Mouse (Mus musculus) 3T3-L1 (cell line): ENCODE data around the gene Kirrel3.

Experiments used
- DNase-seq: peaks from one replicate; pipeline ENCODE4 v3.0.0-alpha.2; 2015; ENCODE audit warnings: low read depth, low spot score

Gene Kirrel3

DNA sequence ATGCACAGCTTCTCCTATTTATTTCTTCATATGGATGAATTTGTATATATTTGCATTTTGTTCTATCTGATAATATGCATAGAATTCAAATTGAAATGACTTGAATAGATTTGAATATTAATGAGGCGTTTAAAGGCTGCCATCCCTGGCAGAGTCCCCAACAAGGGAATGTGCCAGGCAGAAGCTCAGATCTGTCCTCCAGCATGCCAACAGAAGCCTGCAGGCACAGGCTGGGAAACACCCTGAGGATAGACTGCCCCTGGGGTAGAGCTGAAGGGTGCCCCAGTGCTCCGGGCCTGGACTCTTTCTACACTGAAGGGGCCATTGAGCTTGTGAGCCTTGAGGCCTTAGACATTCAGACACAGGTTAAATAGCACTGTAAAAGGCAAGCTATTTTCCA lies 21.5 kb downstream of the Kirrel3 start:
- no peak for DNase-seq

DNA sequence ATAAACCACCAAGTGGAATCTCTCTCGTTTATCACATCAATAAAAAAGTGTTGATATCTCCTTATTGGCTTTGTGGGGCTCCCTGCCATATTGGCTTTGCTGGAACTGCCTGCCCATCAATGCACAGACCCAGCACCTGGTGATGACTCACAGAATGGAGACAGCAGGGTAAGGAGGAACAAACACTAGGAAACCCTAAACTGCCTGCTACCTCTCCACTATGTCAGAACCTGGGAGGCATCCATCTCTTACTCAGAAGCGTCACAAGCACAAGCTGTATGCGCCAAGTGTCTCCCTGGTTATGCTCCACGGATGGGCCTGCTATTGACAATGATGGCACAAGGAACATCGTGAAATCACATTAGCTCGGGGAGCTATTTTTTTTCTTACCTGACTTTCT lies 33.2 kb downstream of the Kirrel3 start:
- no peak for DNase-seq

DNA sequence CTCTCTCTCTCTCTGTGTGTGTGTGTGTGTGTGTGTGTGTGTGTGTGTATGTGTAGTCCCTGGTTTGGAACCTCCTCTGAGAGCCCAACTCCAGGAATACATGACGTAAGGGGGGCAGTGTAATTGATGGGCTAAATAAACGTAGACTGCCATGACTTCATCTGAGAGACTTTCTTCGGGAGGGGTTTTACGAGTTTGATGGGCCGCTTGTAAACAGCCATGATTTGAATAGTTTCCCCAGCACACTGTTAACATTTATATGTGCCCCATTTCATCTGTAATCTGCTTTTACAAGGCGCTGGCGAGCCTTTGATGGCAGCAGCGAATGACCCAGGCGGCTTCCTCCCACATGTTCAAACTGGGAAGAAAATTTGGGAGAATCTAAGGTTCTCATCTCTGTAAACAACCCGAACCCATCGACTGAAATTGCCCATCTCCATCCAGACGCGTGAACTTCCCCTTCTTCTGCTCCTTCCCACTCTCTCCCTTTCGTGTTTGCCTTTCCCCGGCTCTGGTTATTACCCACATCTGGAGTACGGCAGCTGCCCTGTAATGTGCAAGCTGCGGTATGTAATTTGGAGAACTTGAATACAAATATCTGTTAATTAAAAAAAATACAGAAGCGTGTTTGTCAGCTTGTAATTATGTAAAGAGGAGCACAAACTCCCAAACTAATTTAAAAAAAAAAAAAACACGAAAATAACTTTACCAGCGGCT lies 34.7 kb downstream of the Kirrel3 start:
- no peak for DNase-seq

DNA sequence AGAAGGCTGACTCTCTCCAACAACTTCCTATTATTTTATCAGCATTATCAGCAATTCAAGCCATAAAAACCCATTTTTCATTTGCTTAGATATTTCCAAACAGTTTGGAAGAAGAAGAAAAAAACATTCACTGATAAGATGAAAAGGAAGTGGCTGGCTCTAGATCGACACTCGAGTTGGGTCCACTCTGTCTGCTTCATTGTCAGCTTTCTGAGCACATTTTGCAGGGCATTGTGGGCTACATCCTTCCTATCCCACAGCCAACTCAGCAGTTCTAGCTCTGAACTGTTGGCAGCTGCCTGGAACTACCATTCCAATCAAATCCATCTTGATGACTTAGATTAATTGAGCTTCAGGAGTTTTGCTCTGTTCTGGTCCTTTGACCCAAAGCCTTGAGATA lies 40.0 kb downstream of the Kirrel3 start:
- DNase-seq = no peak

DNA sequence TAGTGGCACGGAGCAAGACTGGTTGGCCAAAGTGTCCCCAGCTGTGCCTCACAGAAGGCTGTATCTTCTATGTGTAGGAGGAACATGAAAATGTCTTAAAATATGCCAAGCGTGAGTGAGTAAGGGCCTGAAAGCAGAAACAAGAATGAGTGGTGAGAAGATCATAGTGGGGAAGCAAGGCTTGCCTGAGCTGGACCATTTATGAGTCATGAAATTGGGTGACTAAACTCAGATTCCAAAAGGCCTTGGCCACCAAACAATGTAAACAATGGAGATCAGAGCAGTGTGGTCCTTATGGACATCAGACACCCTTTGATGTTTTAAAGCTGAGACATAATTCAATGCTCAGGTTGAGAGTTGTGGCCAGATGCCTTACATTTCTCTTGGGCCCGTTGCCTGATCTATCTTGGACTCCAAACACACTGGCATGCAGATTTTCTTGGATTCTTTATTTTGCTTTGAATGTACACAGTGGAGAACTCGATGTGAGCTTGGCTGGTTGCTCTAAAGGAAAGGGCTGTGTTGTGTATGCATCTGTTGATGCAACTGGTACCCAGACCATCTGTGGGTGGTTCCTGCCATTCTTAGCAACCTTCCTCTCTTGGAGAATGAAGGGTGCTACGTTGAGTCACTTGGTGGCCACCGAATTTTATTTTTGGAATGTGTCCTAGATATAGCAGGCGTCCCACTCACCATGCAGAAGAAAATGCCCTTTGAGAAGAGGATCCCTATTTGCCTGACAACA lies 53.1 kb downstream of the Kirrel3 start:
- peak; percentile 69 for DNase-seq

DNA sequence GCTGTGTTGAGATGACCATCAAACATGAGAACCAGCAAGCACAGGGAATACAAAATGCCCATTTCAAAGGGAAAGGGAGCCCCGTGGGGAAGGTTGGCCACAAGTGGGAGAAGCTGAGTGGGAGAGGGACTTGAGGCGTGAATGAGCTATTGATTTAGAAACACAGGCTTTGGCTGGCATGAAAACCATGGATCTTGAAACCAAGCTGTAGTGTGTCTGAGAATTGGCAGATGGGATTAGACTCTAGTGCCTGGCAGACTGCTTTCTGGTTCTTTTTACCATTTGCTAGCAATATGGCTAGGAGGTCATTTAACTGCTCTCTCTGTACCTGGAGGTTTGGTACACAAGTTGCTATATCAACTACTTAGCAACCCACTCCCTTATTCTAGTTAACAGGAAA lies 56.2 kb downstream of the Kirrel3 start:
- no peak for DNase-seq

DNA sequence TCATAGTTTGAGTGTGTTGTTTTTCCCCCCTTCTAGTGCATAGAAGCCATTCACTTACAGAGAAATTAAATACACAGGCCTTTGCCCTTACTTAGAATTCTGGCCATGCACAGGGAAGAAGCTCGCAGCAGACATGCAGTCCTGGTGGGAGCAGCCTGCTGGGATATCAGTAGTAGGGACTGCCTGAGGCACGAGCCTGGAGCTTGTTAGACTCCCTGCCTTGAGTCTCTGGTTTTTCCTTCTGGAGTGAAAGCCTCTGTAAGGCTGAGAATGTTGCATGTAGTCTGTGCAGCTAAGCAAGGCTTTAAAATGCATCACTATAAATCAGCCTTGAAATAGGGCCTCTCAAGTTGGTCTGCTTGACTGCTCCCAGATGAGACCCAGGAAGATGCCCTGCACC lies 70.0 kb downstream of the Kirrel3 start:
- no peak for DNase-seq

DNA sequence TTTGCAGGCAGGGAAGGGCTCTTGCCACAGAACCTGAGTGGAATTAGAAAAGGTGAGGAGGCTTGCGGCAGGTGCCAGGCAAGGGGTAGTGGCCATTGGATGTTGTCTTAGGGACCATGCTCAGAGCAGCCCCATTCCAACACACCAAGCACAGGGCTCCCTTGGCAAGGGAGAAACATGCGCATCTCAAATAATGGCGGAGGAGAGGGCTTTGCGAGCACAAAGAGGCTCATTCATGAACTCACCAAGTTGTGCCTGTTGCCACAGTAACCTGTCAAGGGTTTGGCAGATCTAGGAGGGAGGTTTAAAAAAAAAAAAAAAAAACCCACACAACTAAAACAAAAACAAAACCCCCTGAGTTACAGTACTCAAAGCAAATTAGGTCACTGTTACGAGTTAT lies 72.2 kb downstream of the Kirrel3 start:
- no peak for DNase-seq

DNA sequence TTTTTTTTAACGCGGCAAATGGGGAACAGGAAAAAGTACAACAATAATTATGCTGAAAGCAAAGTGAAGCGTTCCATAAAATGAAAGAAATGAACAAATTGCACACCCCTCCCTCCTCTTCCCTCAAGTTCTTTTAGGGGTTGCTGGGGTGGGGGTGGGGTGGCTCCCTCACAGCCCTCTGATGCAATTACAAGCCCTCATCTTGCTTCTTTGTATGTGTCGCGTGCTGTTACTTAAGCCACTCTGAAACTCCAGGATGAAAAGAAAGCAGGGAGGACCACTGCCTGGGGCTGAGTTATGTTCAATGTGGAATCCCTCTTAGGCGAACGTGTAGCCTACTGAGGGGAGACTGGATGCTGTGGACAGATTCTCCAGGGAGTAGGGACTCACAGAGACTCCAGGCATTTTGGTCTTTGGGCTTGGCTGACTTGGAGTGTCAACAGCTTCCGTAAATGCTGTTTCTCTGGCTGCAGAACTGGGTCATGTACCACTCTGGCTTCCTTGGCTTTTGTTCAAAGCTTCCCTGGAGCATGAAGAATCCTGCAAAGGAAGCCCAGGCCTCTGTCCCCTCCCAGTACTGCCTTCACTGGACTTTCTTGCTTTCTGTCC lies 72.7 kb downstream of the Kirrel3 start:
- no peak for DNase-seq

DNA sequence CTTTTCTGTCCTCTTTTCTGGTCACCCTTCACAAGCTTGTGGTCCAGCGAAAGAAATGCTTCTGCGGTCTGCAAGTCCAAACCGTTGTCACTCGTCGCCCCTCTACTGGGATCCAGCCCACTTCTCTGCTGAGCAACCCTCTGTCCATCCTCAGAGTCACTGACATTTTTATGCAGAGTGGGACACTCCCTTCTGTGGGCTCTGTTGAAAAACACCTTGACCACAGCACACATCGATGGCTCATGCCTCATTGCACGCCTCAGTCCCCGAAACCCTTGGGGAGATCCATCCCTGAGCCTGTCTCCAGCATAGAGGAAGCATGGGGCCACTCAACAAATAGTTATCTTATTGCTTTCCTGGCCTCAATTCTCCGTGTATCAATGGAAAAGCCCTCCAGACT lies 73.4 kb downstream of the Kirrel3 start:
- DNase-seq = no peak

DNA sequence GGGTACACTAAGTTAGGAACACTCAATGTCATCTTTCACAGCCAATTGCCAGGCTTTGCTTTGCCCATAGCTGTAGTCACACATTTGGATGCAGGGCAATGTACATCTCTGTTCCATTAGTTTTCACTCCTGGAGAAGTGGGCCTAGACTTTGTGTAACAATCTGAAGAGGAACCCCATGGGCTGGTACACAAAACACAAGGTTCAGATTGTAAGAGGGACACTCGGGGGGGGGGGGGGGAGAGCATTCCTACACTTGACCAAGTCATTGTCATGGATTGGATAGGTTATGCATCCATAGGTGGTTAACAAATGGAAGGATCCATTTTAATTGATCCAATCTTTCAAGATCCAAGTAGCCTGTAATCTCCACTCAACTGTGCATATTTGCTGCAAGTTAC lies 75.6 kb downstream of the Kirrel3 start:
- DNase-seq = no peak

DNA sequence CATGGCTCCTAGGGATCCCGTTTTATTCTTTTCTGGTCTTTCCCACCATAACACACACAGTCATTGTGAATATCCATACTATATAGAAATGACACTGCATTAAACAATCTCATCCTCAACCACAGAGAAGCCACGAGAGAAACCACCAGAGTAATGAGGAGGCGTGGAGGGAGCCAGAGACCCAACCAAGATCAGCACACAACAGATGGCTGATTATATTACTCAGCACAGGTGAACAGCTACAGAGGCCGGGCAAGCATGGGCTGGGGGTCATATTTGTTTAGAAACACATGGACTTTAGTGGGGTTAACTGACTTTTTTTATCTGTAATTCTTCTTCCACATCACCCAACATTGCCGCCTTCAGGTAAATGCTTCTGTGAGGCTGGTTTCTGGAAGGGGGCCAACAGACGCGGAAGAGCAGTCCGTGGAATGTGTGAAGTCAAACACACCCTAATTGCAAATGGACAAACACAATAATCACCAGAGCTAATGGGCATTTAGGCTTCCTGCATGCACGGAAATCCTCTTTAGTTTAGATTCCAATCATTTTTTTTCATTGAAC lies 76.8 kb downstream of the Kirrel3 start:
- DNase-seq = no peak

DNA sequence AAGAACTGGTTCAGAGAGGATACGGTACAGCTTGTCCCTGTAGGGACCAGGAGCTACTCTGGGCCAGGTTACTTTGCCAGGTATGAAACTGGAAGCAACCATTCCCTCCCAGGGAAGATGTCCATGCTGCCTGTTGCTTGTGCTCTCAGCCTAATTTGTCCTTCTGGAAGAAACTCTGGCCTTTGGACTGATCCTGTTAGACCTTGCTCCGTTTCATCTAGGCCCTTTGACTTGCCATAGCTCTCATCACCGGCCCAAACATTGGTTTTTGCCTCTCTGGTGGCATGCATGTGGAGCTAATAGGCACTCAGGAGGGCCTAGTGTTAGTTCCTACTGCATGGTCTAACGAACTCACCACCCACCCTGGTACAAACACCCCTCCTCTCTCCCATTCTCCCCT lies 88.2 kb downstream of the Kirrel3 start:
- no peak for DNase-seq

DNA sequence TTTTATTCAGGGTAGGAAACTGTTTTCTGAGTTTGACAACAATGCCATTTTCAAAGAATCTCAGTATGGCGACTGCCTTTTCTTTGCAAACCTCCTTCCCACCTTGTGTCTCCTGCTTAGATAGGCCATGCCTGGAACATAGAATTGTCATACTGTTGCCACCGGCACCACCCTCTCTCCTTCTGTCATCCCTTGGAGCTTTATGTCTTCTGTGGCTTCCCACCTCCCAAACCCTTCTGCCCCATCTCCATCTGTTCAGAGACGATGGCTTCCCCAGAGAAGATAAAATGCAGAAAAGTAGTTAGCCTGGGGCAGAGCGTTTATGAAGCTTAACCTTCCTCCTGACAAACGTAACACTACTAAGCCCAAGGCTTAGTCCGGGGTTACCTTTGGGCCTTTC lies 88.9 kb downstream of the Kirrel3 start:
- no peak for DNase-seq

DNA sequence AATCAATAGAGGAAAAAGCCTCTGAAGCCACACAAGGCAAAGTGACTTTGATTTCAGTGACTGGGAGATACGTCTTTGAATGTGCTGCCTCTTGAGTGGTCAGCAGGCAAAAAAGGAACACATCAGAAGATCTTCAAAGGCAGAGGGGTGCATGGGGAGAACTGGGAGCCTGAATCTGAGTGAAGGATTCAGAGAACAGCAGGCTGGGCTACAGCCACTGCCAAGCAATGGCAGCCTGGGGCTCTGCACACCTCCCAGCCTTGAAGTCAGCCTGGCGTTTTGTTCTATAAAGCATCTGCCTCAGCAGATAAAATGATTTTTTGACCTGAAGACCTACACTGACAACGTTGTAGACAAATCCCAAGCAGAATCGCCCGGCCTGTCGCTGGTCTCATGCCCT lies 93.5 kb downstream of the Kirrel3 start:
- no peak for DNase-seq

DNA sequence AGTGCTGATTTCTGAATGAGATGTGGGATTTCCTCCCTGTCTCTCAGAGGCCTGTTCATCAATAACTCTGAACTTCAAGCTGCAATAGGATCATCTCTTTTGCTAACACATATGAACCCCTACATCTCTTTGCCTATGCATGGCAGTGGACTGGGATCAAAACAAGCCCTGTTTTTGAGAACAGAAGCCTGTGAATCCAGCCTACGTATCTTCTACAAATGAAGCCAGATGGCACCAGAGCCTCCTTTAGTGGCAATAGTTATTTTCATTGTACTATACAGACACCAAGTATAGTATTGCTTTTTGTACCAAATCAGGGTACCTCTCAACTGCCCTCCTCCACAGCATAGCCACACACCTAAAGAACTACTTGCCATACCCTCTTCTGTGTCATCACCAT lies 94.4 kb downstream of the Kirrel3 start:
- DNase-seq = no peak

DNA sequence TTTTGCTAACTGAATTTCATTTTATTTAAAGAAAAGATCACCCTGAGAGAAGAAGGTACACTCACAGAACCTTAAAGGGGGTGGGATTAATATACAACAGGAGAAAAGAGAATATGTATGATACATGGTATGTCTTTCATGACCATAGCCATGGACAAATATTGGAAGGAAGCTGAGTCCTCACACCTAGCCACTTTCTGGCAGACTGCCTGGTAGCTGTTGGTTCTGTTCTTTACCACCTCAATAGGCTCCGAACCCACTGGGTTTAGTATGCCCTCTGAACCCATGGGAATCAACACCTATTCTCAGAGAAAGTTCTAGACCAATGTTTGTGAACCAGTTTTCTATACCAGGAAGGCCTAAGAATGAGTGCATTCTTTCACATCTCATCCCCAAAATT lies 96.8 kb downstream of the Kirrel3 start:
- DNase-seq = no peak

DNA sequence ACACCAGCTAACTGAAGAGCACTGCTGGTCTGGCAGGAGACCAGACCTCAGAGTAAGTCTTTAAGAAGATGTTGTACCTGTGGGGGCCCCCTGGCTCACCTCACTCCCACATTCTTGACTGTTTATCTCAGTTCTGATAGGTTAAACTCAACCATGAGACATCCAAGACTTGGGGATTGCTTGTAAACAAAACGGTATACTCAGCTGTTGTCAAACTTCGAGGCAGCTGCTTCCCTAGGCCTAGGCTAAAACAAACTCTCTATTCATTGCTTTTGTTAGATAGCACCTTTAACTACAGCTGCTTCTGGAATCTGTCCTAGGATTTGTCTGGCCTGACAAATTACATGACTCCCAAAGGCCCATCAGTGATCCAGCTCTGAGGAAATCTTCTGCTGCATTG lies 99.8 kb downstream of the Kirrel3 start:
- DNase-seq = no peak

DNA sequence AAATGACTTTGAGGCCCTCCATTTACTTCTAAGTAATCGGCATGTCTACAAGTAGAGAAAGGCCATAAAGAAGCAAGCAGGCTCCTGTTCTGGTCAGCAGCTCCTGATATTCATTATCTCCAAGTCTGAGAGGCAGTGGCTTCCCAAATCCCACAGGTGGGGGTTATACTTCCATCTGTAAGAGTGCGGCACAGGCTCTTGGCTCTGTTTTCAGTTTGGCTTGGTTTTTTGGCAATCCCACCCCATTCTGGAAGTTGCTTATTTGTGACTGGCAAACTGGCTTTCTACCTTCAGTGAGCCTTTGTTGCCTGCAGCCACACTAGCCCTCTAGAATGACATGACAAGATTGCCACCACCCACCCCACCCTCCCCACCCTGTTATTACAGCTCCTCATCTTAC lies 100.4 kb downstream of the Kirrel3 start:
- no peak for DNase-seq

DNA sequence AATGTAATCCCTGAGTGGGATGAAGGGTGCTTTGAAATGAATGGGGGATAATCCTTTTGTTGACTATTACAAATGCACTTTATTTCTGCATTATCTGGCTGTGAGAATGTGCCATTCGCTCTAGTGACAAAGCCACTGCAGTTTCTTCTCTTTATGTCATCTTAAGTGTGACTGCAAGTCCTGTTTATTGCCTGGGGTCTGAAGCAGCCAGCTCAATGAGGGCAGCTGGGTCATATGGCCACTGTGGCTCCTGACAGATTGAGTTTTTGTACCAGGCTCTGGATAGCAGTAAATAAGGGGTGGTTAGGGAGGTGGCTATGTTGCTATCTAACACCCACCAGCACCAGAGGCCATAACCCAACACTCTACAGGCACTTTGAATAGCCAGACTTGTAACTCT lies 104.1 kb downstream of the Kirrel3 start:
- DNase-seq = no peak

DNA sequence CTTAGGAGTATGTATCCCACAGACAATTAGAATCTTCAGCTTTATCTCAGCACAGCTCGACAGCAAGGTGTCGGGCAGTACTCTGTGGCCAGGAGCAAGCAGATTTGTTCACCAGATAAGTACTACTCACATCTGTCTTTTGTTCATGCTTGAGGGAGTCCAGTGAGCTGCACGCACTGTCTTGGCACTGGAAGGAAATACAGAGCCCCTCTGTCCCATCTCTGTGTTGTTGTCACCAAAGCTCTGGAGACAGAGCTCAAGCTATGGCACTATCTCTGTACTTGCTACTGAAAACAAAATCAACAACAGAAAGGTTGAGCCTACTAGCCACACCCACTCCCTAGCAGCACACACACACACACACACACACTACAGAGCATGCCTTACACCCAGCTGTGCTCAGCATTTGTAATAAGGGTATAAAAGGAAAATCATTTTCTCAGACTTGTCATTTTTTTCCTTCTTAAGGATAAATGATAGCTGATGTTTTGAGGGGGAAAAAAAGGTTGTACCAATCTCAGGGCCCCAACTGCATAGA lies 106.4 kb downstream of the Kirrel3 start:
- DNase-seq = no peak

DNA sequence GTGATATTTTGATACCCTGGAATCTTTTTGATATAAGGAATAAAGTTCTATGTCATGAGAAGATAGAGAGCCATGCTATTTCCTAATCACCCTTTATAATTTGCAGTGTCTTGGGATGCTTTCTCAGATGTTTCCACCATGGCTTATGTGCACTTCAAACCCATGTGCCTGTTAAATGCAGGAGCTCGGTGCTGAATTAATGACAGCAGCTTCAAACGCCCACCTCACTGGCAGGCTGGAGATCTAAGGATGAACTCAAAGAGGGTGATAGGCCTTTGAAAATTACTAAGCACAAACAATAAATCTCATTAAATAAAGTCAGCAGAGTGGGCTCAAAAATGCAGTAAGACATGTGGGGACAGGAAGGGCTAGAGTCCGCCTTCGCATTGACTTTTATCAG lies 108.2 kb downstream of the Kirrel3 start:
- no peak for DNase-seq

DNA sequence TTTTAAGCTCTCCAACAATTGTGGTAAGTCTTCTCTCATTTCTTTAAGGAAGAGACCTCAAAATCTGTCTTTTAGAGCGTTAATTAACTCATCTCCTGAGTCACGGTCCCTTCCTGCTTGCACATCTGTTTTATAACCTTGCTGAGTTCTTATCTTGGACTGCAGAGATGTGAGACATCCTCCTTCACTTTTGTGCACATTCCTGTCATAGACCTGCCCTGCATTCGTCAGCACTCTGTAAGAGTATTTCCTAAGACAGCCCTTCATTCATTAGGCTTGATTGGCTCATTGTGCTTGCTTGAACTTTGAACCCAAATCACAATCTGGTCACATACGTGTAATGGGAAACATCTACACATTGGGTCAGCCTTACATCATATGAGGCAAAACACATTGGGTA lies 114.6 kb downstream of the Kirrel3 start:
- DNase-seq = no peak
